Mouse (Mus musculus) sigmoid colon, adult 10 weeks (tissue): Measurements from ENCODE around the gene Gm10719. TPM values are rescaled to one million over a fixed set of nuclear protein-coding genes. Genes with fewer than 3 reads are reported as not detected.

Experiments used
- polyA plus RNA-seq: library from polyadenylated mRNA; stranded (reverse); fragments of 350-450 nt; fragmentation: Illumina TruSeq; extraction: RNeasy Lipid Tissue Mini Kit (QIAGEN cat#74804); gene quantifications from one replicate; pipeline ENCODE4 v1.2.3, GENCODE M21; 2014; ENCODE audit warnings: low read depth, low replicate concordance

The Gm10719 gene
- polyA plus RNA-seq: not detected

DNA sequence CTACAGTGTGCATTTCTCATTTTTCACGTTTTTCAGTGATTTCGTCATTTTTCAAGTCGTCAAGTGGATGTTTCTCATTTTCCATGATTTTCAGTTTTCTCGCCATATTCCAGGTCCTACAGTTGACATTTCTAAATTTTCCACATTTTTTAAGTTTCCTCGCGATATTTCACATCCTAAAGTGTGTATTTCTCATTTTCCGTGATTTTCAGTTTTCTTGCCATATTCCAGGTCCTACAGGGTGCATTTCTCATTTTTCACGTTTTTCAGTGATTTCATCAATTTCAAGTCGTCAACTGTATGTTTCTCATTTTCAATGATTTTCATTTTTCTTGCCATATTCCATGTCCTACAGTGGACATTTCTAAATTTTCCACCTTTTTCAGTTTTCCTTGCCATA lies at the start of gene Gm10719:
TSS of gene Gm10719 (plus strand) at position 301 of the 400 bp plus-strand sequence.

DNA sequence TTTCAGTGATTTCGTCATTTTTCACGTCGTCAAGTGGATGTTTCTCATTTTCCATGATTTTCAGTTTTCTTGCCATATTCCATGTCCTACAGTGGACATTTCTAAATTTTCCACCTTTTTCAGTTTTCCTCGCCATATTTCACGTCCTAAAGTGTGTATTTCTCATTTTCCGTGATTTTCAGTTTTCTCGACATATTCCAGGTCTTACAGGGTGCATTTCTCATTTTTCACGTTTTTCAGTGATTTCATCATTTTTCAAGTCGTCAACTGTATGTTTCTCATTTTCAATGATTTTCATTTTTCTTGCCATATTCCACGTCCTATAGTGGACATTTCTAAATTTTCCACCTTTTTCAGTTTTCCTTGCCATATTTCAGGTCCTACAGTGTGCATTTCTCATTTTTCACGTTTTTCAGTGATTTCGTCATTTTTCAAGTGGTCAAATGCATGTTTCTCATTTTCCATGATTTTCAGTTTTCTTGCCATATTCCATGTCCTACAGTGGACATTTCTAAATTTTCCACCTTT lies 16.7 kb upstream of the Gm10719 start, which contains the start of gene Gm10722:
TSS of gene Gm10722 (plus strand) at position 478 of the 528 bp plus-strand sequence.

DNA sequence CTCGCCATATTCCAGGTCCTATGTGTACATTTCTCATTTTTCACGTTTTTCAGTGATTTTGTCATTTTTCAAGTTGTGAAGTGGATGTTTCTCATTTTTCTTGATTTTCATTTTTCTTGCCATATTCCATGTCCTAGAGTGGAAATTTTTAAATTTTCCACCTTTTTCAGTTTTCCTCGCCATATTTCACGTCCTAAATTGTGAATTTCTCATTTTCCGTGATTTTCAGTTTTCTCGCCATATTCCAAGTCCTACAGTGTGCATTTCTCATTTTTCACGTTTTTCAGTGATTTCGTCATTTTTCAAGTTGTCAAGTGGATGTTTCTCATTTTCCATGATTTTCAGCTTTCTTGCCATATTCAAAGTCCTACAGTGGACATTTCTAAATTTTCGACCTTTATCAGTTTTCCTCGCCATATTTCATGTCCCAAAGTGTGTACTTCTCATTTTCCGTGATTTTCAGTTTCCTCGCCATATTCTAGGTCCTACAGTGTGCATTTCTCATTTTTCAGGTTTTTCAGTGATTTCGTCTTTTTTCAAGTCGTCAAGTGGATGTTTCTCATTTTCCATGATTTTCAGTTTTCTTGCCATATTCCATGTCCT lies 14.3 kb upstream of the Gm10719 start, which contains the start of gene Gm11168:
TSS of gene Gm11168 (plus strand) at position 553 of the 603 bp plus-strand sequence.

DNA sequence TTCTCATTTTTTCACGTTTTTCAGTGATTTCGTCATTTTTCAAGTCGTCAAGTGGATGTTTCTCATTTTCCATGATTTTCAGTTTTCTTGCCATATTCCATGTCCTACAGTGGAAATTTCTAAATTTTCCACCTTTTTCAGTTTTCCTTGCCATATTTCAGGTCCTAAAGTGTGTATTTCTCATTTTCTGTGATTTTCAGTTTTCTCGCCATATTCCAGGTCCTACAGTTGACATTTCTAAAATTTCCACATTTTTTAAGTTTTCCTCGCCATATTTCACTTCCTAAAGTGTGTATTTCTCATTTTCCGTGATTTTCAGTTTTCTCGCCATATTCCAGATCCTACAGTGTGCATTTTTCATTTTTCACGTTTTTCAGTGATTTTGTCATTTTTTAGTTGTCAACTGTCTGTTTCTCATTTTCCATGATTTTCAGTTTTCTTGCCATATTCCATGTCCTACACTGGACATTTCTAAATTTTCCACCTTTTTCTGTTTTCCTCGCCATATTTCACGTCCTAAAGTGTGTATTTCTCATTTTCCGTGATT lies 4.4 kb upstream of the Gm10719 start, which contains the start of gene Gm10721:
TSS of gene Gm10721 (plus strand) at position 408 of the 547 bp plus-strand sequence.

DNA sequence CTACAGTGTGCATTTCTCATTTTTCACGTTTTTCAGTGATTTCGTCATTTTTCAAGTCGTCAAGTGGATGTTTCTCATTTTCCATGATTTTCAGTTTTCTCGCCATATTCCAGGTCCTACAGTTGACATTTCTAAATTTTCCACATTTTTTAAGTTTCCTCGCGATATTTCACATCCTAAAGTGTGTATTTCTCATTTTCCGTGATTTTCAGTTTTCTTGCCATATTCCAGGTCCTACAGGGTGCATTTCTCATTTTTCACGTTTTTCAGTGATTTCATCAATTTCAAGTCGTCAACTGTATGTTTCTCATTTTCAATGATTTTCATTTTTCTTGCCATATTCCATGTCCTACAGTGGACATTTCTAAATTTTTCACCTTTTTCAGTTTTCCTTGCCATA lies 1.9 kb upstream of the Gm10719 start, which contains the start of gene Gm10720:
TSS of gene Gm10720 (plus strand) at position 301 of the 400 bp plus-strand sequence.

DNA sequence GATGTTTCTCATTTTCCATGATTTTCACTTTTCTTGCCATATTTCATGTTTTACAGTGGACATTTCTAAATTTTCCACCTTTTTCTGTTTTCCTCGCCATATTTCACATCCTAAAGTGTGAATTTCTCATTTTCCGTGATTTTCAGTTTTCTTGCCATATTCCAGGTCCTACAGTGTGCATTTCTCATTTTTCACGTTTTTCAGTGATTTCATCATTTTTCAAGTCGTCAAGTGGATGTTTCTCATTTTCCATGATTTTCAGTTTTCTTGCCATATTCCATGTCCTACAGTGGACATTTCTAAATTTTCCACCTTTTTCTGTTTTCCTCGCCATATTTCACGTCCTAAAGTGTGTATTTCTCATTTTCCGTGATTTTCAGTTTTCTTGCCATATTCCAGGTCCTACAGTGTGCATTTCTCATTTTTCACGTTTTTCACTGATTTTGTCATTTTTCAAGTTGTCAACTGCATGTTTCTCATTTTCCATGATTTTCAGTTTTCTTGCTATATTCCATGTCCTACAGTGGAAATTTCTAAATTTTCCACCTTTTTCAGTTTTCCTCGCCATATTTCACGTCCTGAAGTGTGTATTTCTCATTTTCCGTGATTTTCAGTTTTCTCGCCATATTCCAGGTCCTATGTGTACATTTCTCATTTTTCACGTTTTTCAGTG lies 6.2 kb downstream of the Gm10719 start, which contains the start of gene Gm10718:
TSS of gene Gm10718 (plus strand) at position 236 of the 673 bp plus-strand sequence.

DNA sequence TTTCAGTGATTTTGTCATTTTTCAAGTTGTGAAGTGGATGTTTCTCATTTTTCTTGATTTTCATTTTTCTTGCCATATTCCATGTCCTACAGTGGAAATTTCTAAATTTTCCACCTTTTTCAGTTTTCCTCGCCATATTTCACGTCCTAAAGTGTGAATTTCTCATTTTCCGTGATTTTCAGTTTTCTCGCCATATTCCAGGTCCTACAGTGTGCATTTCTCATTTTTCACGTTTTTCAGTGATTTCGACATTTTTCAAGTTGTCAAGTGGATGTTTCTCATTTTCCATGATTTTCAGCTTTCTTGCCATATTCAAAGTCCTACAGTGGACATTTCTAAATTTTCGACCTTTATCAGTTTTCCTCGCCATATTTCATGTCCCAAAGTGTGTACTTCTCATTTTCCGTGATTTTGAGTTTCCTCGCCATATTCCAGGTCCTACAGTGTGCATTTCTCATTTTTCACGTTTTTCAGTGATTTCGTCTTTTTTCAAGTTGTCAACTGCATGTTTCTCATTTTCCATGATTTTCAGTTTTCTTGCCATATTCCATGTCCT lies 7.8 kb downstream of the Gm10719 start, which contains the start of gene Gm10717:
TSS of gene Gm10717 (plus strand) at position 506 of the 556 bp plus-strand sequence.

DNA sequence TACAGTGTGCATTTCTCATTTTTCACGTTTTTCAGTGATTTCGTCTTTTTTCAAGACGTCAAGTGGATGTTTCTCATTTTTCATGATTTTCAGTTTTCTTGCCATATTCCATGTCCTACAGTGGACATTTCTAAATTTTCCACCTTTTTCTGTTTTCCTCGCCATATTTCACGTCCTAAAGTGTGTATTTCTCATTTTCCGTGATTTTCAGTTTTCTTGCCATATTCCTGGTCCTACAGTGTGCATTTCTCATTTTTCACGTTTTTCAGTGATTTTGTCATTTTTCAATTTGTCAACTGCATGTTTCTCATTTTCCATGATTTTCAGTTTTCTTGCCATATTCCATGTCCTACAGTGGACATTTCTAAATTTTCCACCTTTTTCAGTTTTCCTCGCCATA lies 17.1 kb downstream of the Gm10719 start, which contains the start of gene Gm17535:
TSS of gene Gm17535 (plus strand) at position 301 of the 400 bp plus-strand sequence.

DNA sequence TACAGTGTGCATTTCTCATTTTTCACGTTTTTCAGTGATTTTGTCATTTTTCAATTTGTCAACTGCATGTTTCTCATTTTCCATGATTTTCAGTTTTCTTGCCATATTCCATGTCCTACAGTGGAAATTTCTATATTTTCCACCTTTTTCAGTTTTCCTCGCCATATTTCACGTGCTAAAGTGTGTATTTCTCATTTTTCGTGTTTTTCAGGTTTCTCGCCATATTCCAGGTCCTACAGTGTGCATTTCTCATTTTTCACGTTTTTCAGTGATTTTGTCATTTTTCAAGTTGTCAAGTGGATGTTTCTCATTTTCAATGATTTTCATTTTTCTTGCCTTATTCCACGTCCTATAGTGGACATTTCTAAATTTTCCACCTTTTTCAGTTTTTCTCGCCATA lies 19.4 kb downstream of the Gm10719 start, which contains the start of gene Gm10715:
TSS of gene Gm10715 (plus strand) at position 301 of the 400 bp plus-strand sequence.

Other genes starting within 250 kb of the Gm10719 start
- gene Gm10722, start 16.5 kb upstream of the Gm10719 start, polyA plus RNA-seq: not detected
- gene Gm11168, start 14.1 kb upstream of the Gm10719 start, polyA plus RNA-seq: not detected
- not detected for gene Gm10721, start 4.3 kb upstream of the Gm10719 start, polyA plus RNA-seq
- not detected for gene Gm10720, start 1.8 kb upstream of the Gm10719 start, polyA plus RNA-seq
- not detected for gene Gm10718, start 6.1 kb downstream of the Gm10719 start, polyA plus RNA-seq
- not detected for gene Gm10717, start 8.0 kb downstream of the Gm10719 start, polyA plus RNA-seq
- gene Gm17535, start 17.2 kb downstream of the Gm10719 start, polyA plus RNA-seq: not detected
- not detected for gene Gm10715, start 19.5 kb downstream of the Gm10719 start, polyA plus RNA-seq